Mouse (Mus musculus): Measurements from ENCODE around the gene Trim45. TPM values are rescaled to one million over a fixed set of nuclear protein-coding genes. Genes with fewer than 3 reads are reported as not detected.

Trim45 gene
- 2.6 TPM for polyA plus RNA-seq (2014; fragmentation: Illumina TruSeq; extraction: RNeasy Lipid Tissue Mini Kit (QIAGEN cat#74804); ENCODE audit: insufficient read depth, low read depth, low replicate concordance)

DNA sequence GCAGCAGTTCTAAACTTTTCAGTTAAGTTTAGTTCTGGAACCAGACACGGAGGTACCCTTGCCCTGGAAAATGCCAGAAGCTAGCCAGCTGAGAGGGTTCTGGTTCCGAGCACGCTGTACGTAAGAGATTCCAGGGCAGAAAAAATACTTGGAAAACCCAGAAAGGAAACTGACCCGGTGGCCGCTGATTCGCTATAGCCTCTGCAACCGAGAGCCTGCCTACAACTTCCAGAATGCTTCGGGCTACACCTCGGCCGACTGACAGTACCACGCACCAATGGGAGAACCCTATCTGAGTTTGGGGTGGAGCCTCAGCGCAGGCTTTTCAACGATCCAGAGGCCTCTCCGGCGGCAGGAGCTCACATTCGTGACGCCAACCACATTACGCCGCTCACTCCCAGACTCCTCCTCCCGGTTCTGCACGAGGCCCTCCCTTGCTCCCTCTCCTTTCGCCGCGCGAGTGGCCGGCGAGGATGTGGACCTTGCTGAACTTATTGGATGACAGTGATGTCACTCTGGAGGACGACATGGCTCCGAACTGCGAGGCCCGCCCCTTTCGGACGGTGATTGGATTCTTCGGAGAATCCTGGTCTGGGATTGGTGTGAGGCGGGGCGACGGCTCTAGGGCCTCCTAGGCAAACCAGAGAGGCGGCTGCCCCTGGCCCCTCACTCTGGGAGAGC, at the start of gene Trim45:
Gene Trim45, plus strand, starts transcription at position 378 of the 681 bp plus-strand sequence.

DNA sequence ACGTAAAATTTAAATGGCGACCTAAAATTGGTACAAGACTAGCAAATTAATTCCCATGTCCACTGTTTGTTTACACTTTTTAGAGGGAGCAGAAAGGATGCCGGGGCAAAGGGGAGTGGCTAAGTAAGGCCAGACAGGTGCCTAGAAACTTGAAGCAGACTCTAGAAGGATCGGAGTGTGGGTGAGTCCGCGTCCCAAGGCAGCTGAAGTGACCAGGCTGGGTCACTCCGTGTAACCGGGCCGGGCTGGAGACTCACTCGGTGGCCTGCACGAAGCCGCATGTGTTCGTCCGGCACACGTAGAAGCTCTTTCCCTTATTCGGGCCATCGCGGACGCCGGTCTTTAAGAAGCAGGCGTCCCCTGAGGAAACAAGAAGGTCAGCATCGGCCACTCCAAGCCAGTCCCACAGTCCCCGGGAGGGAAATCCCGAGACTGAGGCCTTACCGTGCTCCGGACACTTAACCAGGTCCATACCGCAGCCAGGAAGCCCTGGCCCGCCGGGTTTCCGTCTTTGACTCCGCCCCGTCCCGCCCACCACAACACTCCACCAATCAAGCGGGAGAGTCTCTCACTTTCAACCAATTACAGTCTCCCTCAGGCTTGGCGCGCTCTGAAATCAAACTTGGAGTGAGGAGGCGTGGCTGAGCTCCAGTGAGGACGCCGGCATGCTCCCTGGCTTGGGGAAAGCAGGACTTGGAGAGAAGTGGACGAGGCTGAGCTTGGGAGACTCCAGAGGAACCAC, 47.3 kb downstream of the Trim45 start, which contains the start of gene Ttf2:
Gene Ttf2, minus strand, starts transcription at position 488 of the 742 bp plus-strand sequence.

Other genes with a start within 250 kb of the Trim45 start
- 8.0 TPM for gene Man1a2, start 236.7 kb upstream of the Trim45 start, polyA plus RNA-seq (2014; fragmentation: Illumina TruSeq; extraction: RNeasy Lipid Tissue Mini Kit (QIAGEN cat#74804); ENCODE audit: insufficient read depth, low read depth, low replicate concordance)
- gene Vtcn1, start 96.7 kb upstream of the Trim45 start, polyA plus RNA-seq (2014; fragmentation: Illumina TruSeq; extraction: RNeasy Lipid Tissue Mini Kit (QIAGEN cat#74804); ENCODE audit: insufficient read depth, low read depth, low replicate concordance) = 2.3 TPM
- gene Ttf2, start 47.5 kb downstream of the Trim45 start, polyA plus RNA-seq (2014; fragmentation: Illumina TruSeq; extraction: RNeasy Lipid Tissue Mini Kit (QIAGEN cat#74804); ENCODE audit: insufficient read depth, low read depth, low replicate concordance) = 1.8 TPM
- 1.5 TPM for gene Cd101, start 107.4 kb downstream of the Trim45 start, polyA plus RNA-seq (2014; fragmentation: Illumina TruSeq; extraction: RNeasy Lipid Tissue Mini Kit (QIAGEN cat#74804); ENCODE audit: insufficient read depth, low read depth, low replicate concordance)
- 46.0 TPM for gene Ptgfrn, start 188.1 kb downstream of the Trim45 start, polyA plus RNA-seq (2014; fragmentation: Illumina TruSeq; extraction: RNeasy Lipid Tissue Mini Kit (QIAGEN cat#74804); ENCODE audit: insufficient read depth, low read depth, low replicate concordance)

Data from lung, adult 10 weeks (tissue).